In the genomic region with DNA sequence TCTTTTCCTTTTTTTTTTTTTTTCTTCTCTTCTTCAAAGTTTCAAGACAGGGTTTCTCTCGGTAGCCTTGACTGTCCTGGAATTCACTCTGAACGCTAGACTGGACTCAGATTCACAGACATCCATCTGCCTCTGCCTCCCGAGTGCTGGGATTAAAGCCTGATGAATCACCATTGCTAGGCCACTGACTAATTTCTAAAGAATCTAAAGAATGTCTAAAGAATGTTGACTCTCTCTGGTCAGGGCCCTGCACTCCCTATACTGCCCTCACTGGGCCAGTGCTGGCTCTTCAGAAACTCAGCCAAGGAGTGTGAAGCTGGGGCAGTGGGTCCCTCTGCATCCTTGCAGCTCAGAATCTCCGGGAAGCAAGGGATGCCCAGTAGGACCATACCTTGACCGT, we compare ENCODE assay signal across 40 mouse cellular contexts. TPM values are rescaled to one million over a fixed set of nuclear protein-coding genes. Genes with fewer than 3 reads are reported as not detected.
DNase-seq lines count a peak whose midpoint lies in the region; ATAC-seq lines count a peak whose summit lies in the region.
"Had no signal": no experiment of that assay in that cellular context is flagged by ENCODE, and none has a peak within 500 bp of the region (broad histone marks: within the 10 kb centered on the region; RNA-seq: fewer than 3 reads in every experiment).

No protein-coding gene starts in this region.

- DNase-seq in 3134 (ENCODE audit: extremely low read depth, insufficient read length, low spot score), result peak; percentile 58
- peak; percentile 34 for DNase-seq in 416B (ENCODE audit: low read depth)
- DNase-seq in Muller cell, postnatal 12 days (ENCODE audit: inconsistent ontology term), result peak; percentile 51
- no peak for DNase-seq in frontal cortex, postnatal 25 days (ENCODE audit: low spot score in 2 of 2)
- no peak for DNase-seq in right cerebral cortex, postnatal 14 days
- DNase-seq: adrenal gland, postnatal 25 days; cerebellum, adult 2 months; cerebellum, postnatal 14 days; gastrocnemius, adult 2 months; heart, adult 2 months; kidney, postnatal 25 days; lung, postnatal 36 days; midbrain, embryonic 14.5 days; spleen, adult 18-20 months; thymus, adult 2 months; thymus, postnatal 36 days had no signal

- no peak for ATAC-seq in cerebellum, adult (ENCODE audit: insufficient number of reproducible peaks, low FRiP score, low TSS enrichment)
- ATAC-seq: forebrain, embryonic 15.5 days; intestine, postnatal 0 days; Patski had no signal

- H3K36me3 ChIP-seq in macrophage (ENCODE audit: inconsistent target), result no peaks in the 10 kb centered on the region
- H3K36me3 ChIP-seq: forebrain, embryonic 10.5 days; forebrain, embryonic 15.5 days; heart, embryonic 12.5 days; limb, embryonic 12.5 days; neural tube, embryonic 15.5 days had no signal

- H3K27ac ChIP-seq in macrophage, result peak overlapping the region; percentile 99
- H3K27ac ChIP-seq: forebrain, embryonic 10.5 days; forebrain, embryonic 15.5 days; gastrocnemius, adult 2 months; heart, adult 2 months; hindbrain, embryonic 14.5 days; layer of hippocampus, adult 2 months; left cerebral cortex, adult 2 months; limb, embryonic 12.5 days; neural tube, embryonic 15.5 days had no signal

- 85% methylated on average over 5 of the region's 5 CpGs for WGBS in macrophage (ENCODE audit: missing documents)

- H3K79me2 ChIP-seq in macrophage (ENCODE audit: inconsistent target), result no peaks in the 10 kb centered on the region

- H3K4me3 ChIP-seq in macrophage (ENCODE audit: inconsistent target), result no peak overlapping the region
- H3K4me3 ChIP-seq: forebrain, embryonic 10.5 days; forebrain, embryonic 15.5 days; gastrocnemius, adult 2 months; heart, adult 2 months; heart, embryonic 12.5 days; layer of hippocampus, adult 2 months; left cerebral cortex, adult 2 months; limb, embryonic 12.5 days; neural tube, embryonic 15.5 days had no signal

RNA-seq across cellular contexts. Expression of gene 6430531B16Rik, which starts 3.1 kb away (rescaled TPM):
- total RNA-seq in macrophage (2018; cell fraction: chromatin; rRNA removed), result 1 to 10 TPM in 17 of 26 experiments, under 1 TPM in 5, not detected in 4; 0.52 to 9.6 (median 1.7) TPM
- total RNA-seq in macrophage (2018; cell fraction: cytosol; rRNA removed), result under 1 TPM in 17 of 26 experiments, not detected in 9; 0.05 to 0.35 (median 0.20) TPM
- total RNA-seq in macrophage (2018; cell fraction: nucleus; rRNA removed), result 10 to 100 TPM in 1 of 26 experiments, 1 to 10 TPM in 6, under 1 TPM in 11, not detected in 8; 0.29 to 10.1 (median 0.83) TPM
- polyA plus RNA-seq in macrophage (2018), result 0.23 to 0.38 TPM in 2 of 3 replicates, not detected in the other
- total RNA-seq: adrenal gland, adult 18-20 months; gastrocnemius, adult 2 months; gastrocnemius, postnatal 4 days; heart, adult 2 months; liver, adult 2 months had no signal
- polyA plus RNA-seq: liver, embryonic 16.5 days had no signal

RNA-seq across cellular contexts. Expression of gene Adam8, which starts 16.9 kb away (rescaled TPM):
- 1,000 to 10,000 TPM in 7 of 26 experiments, 100 to 1,000 TPM in 19; 146 to 1,912 (median 371) TPM for total RNA-seq in macrophage (2018; cell fraction: chromatin; rRNA removed)
- total RNA-seq in macrophage (2018; cell fraction: cytosol; rRNA removed), result 100 to 1,000 TPM in 23 of 26 experiments, 10 to 100 TPM in 3; 96.7 to 475 (median 196) TPM
- 1,000 to 10,000 TPM in 1 of 26 experiments, 100 to 1,000 TPM in 25; 153 to 2,204 (median 378) TPM for total RNA-seq in macrophage (2018; cell fraction: nucleus; rRNA removed)
- polyA plus RNA-seq in macrophage (2018), result 169 to 1,404 TPM (median 407 TPM) in 3 replicates

RNA-seq across cellular contexts. Expression of gene Utf1, which starts 31.9 kb away (rescaled TPM):
- not detected for total RNA-seq in macrophage (2018; cell fraction: chromatin; rRNA removed)
- total RNA-seq in macrophage (2018; cell fraction: cytosol; rRNA removed), result not detected
- not detected for total RNA-seq in macrophage (2018; cell fraction: nucleus; rRNA removed)
- polyA plus RNA-seq in macrophage (2018), result not detected in 3 replicates
- total RNA-seq: adrenal gland, adult 18-20 months; adrenal gland, postnatal 25 days; gastrocnemius, adult 2 months; gastrocnemius, postnatal 4 days; heart, adult 2 months; hematopoietic stem cell, adult 5-6 weeks; layer of hippocampus, adult 2 months; layer of hippocampus, postnatal 14 days; left cerebral cortex, adult 2 months; left cerebral cortex, postnatal 25 days; liver, adult 2 months; megakaryocyte-erythroid progenitor cell, adult 5-6 weeks had no signal
- polyA plus RNA-seq: brain, embryonic 14.5 days; embryonic facial prominence, embryonic 11.5 days; forebrain, embryonic 10.5 days; forebrain, embryonic 15.5 days; heart, adult 2 months; heart, embryonic 12.5 days; heart, postnatal 0 days; hindbrain, embryonic 14.5 days; intestine, postnatal 0 days; liver, adult 2 months; liver, embryonic 16.5 days; midbrain, embryonic 14.5 days; neural tube, embryonic 15.5 days; Patski; stomach, embryonic 16.5 days had no signal

Comparison
In these comparisons a context has a peak if more than half of its experiments do, and no peak if none do; other contexts are left out.
1. DNase-seq: peak in 3134 (single experiment), 416B (single experiment) and Muller cell, postnatal 12 days (single experiment); none in frontal cortex, postnatal 25 days (0 of 2) and right cerebral cortex, postnatal 14 days (single experiment).